Mouse (Mus musculus) neural tube, embryonic 12.5 days (tissue): ENCODE results near the gene P2ry10b. TPM values are rescaled to one million over a fixed set of nuclear protein-coding genes. Genes with fewer than 3 reads are reported as not detected.

Experiments
- ATAC-seq: fragments of 200-750 bp; cut with Nextera tagmentation; 2 replicates; pipeline ENCODE4 v1.8.0; 2017; ENCODE audit warnings: low read depth, mild to moderate bottlenecking, moderate TSS enrichment, moderate library complexity; ENCODE audit not compliant: low FRiP score
- H3K27ac ChIP-seq: fragments of 300-500 bp; sonication (generic); 2 replicates; pipeline ENCODE4 v1.5.1; 2016
- H3K27me3 ChIP-seq: fragments of 300-500 bp; sonication (generic); replicated peaks from 2 replicates; pipeline ENCODE4 v1.6.1; 2016; ENCODE audit warnings: mild to moderate bottlenecking
- H3K36me3 ChIP-seq: fragments of 300-500 bp; sonication (generic); 2 replicates; pipeline ENCODE4 v1.6.1; 2016; ENCODE audit warnings: mild to moderate bottlenecking
- H3K4me1 ChIP-seq: fragments of 300-500 bp; sonication (generic); 2 replicates; pipeline ENCODE4 v1.6.1; 2016
- H3K4me2 ChIP-seq: fragments of 300-500 bp; sonication (generic); replicated peaks from 2 replicates; pipeline ENCODE4 v1.6.1; 2016; ENCODE audit warnings: mild to moderate bottlenecking
- H3K4me3 ChIP-seq: fragments of 300-500 bp; sonication (generic); 2 replicates; pipeline ENCODE4 v1.5.1; 2016
- H3K9ac ChIP-seq: fragments of 300-500 bp; sonication (generic); 2 replicates; pipeline ENCODE4 v1.6.1; 2016; ENCODE audit warnings: mild to moderate bottlenecking
- H3K9me3 ChIP-seq: fragments of 300-500 bp; sonication (generic); 2 replicates; pipeline ENCODE4 v1.6.1; 2016; ENCODE audit warnings: mild to moderate bottlenecking
- WGBS: fragments of 180-500 bp; shearing (Covaris S2); methylation state at CpG from one replicate; pipeline ENCODE4 v1.1.7; 2016; 5-methylcytosine and 5-hydroxymethylcytosine counted together
- polyA plus RNA-seq: library from polyadenylated mRNA; unstranded; fragments of >200 nt; fragmentation: Nextera tagmentation; extraction: Ambion mirVana; gene quantifications from 2 replicates; pipeline ENCODE4 v1.2.1, GENCODE M21; 2016

Gene P2ry10b
- 0.33 and 0.71 TPM in 2 replicates for polyA plus RNA-seq

- no peak within 1 kb of the TSS for H3K9ac ChIP-seq
- H3K4me3 ChIP-seq = no peak within 1 kb of the TSS
- H3K27ac ChIP-seq = no peak within 1 kb of the TSS
- H3K36me3 ChIP-seq = no peaks in the 10 kb centered on the region
- H3K27me3 ChIP-seq = no peaks in the 10 kb centered on the region
- no peaks in the 10 kb centered on the region for H3K4me1 ChIP-seq
- H3K4me2 ChIP-seq = no peak within 1 kb of the TSS
- 87% methylated on average over 3 of the region's 3 CpGs for WGBS
- ATAC-seq = no peak
- H3K9me3 ChIP-seq = no peaks in the 10 kb centered on the region
Measured at GRCm38 (mm10) chrX:107148681-107149080, at the start of gene P2ry10b. TSS of gene P2ry10b (plus strand) at chrX:107148927.

GRCm38 (mm10) chrX:107116333-107116732 is 32.4 kb upstream of the P2ry10b start:
- Histone ChIP-seq H3K4me3 (no peak overlapping the region), H3K27me3 (no peaks in the 10 kb centered on the region), H3K4me2 (no peak overlapping the region), H3K36me3 (no peaks in the 10 kb centered on the region), H3K9me3 (no peaks in the 10 kb centered on the region), H3K27ac (no peak overlapping the region), H3K4me1 (no peaks in the 10 kb centered on the region), H3K9ac (no peak overlapping the region)
- 91% methylated on average over 1 of the region's 1 CpGs for WGBS
- ATAC-seq = no peak

GRCm38 (mm10) chrX:107116987-107117386 is 31.7 kb upstream of the P2ry10b start:
- no peak overlapping the region for H3K4me3 ChIP-seq
- H3K4me1 ChIP-seq = no peaks in the 10 kb centered on the region
- no peak for ATAC-seq
- H3K4me2 ChIP-seq = no peak overlapping the region
- no peaks in the 10 kb centered on the region for H3K27me3 ChIP-seq
- H3K9me3 ChIP-seq = no peaks in the 10 kb centered on the region
- H3K36me3 ChIP-seq = no peaks in the 10 kb centered on the region
- H3K9ac ChIP-seq = no peak overlapping the region
- WGBS = 77% methylated on average over 1 of the region's 1 CpGs
- H3K27ac ChIP-seq = no peak overlapping the region

- Histone ChIP-seq H3K9ac (no peak overlapping the region), H3K27ac (no peak overlapping the region), H3K4me3 (no peak overlapping the region), H3K9me3 (no peaks in the 10 kb centered on the region), H3K4me1 (no peaks in the 10 kb centered on the region), H3K27me3 (no peaks in the 10 kb centered on the region), H3K4me2 (no peak overlapping the region), H3K36me3 (no peaks in the 10 kb centered on the region)
- 86% methylated on average over 3 of the region's 3 CpGs for WGBS
- ATAC-seq = no peak
Measured at GRCm38 (mm10) chrX:107143184-107143583, 5.5 kb upstream of the P2ry10b start.

GRCm38 (mm10) chrX:107143930-107144329 is 4.8 kb upstream of the P2ry10b start:
- Histone ChIP-seq H3K9me3 (no peaks in the 10 kb centered on the region), H3K9ac (no peak overlapping the region), H3K27ac (no peak overlapping the region), H3K4me3 (no peak overlapping the region), H3K4me1 (no peaks in the 10 kb centered on the region), H3K36me3 (no peaks in the 10 kb centered on the region), H3K27me3 (no peaks in the 10 kb centered on the region), H3K4me2 (no peak overlapping the region)
- 63% methylated on average over 2 of the region's 2 CpGs for WGBS
- no peak for ATAC-seq

GRCm38 (mm10) chrX:107149391-107149993 is 765 bp downstream of the P2ry10b start:
- Histone ChIP-seq H3K9ac (no peak overlapping the region), H3K4me2 (no peak overlapping the region), H3K9me3 (no peaks in the 10 kb centered on the region), H3K36me3 (no peaks in the 10 kb centered on the region), H3K27me3 (no peaks in the 10 kb centered on the region), H3K4me1 (no peaks in the 10 kb centered on the region), H3K4me3 (no peak overlapping the region), H3K27ac (no peak overlapping the region)
- WGBS = 80% methylated on average over 4 of the region's 4 CpGs
- no peak for ATAC-seq

- H3K27ac ChIP-seq = no peak overlapping the region
- H3K27me3 ChIP-seq = no peaks in the 10 kb centered on the region
- 61% methylated on average over 5 of the region's 5 CpGs for WGBS
- H3K4me2 ChIP-seq = no peak overlapping the region
- no peaks in the 10 kb centered on the region for H3K36me3 ChIP-seq
- H3K4me3 ChIP-seq = no peak overlapping the region
- H3K9ac ChIP-seq = no peak overlapping the region
- no peaks in the 10 kb centered on the region for H3K9me3 ChIP-seq
- no peak for ATAC-seq
- no peaks in the 10 kb centered on the region for H3K4me1 ChIP-seq
Measured at GRCm38 (mm10) chrX:107150027-107150426, 1.3 kb downstream of the P2ry10b start.

GRCm38 (mm10) chrX:107150752-107151515 is 2.2 kb downstream of the P2ry10b start:
- Histone ChIP-seq H3K9ac (no peak overlapping the region), H3K27me3 (no peaks in the 10 kb centered on the region), H3K27ac (no peak overlapping the region), H3K36me3 (no peaks in the 10 kb centered on the region), H3K9me3 (no peaks in the 10 kb centered on the region), H3K4me2 (no peak overlapping the region), H3K4me1 (no peaks in the 10 kb centered on the region), H3K4me3 (no peak overlapping the region)
- ATAC-seq = no peak
- WGBS = 64% methylated on average over 4 of the region's 4 CpGs

GRCm38 (mm10) chrX:107156021-107156420 is 7.3 kb downstream of the P2ry10b start:
- H3K9me3 ChIP-seq = no peaks in the 10 kb centered on the region
- H3K4me1 ChIP-seq = no peaks in the 10 kb centered on the region
- no peak for ATAC-seq
- no peak overlapping the region for H3K9ac ChIP-seq
- H3K36me3 ChIP-seq = no peaks in the 10 kb centered on the region
- H3K4me2 ChIP-seq = no peak overlapping the region
- no peak overlapping the region for H3K4me3 ChIP-seq
- no peaks in the 10 kb centered on the region for H3K27me3 ChIP-seq
- no peak overlapping the region for H3K27ac ChIP-seq
- 70% methylated on average over 2 of the region's 2 CpGs for WGBS

GRCm38 (mm10) chrX:107160496-107160895 is 11.8 kb downstream of the P2ry10b start:
- Histone ChIP-seq H3K27ac (no peak overlapping the region), H3K4me2 (no peak overlapping the region), H3K4me1 (no peaks in the 10 kb centered on the region), H3K36me3 (no peaks in the 10 kb centered on the region), H3K9ac (no peak overlapping the region), H3K4me3 (no peak overlapping the region), H3K27me3 (no peaks in the 10 kb centered on the region), H3K9me3 (no peaks in the 10 kb centered on the region)
- no peak for ATAC-seq

- Histone ChIP-seq H3K9ac (no peak overlapping the region), H3K9me3 (no peaks in the 10 kb centered on the region), H3K4me2 (no peak overlapping the region), H3K36me3 (no peaks in the 10 kb centered on the region), H3K27me3 (no peaks in the 10 kb centered on the region), H3K27ac (no peak overlapping the region), H3K4me3 (no peak overlapping the region), H3K4me1 (no peaks in the 10 kb centered on the region)
- WGBS = 8% methylated on average over 1 of the region's 1 CpGs
- no peak for ATAC-seq
Measured at GRCm38 (mm10) chrX:107168281-107168680, 19.6 kb downstream of the P2ry10b start.

- H3K36me3 ChIP-seq = no peaks in the 10 kb centered on the region
- ATAC-seq = no peak
- H3K4me1 ChIP-seq = no peaks in the 10 kb centered on the region
Measured at GRCm38 (mm10) chrX:107169128-107169527, 20.4 kb downstream of the P2ry10b start.

GRCm38 (mm10) chrX:107178742-107179141 is 30.0 kb downstream of the P2ry10b start:
- Histone ChIP-seq H3K9ac (no peak overlapping the region), H3K27ac (no peak overlapping the region), H3K36me3 (no peaks in the 10 kb centered on the region), H3K4me3 (no peak overlapping the region), H3K4me2 (no peak overlapping the region), H3K4me1 (no peaks in the 10 kb centered on the region), H3K27me3 (no peaks in the 10 kb centered on the region), H3K9me3 (no peaks in the 10 kb centered on the region)
- no peak for ATAC-seq
- WGBS = 61% methylated on average over 1 of the region's 1 CpGs

More at GRCm38 (mm10) chrX:107169128-107169527, 20.4 kb downstream of the P2ry10b start:
- Histone ChIP-seq H3K9me3 (no peaks in the 10 kb centered on the region), H3K4me2 (no peak overlapping the region), H3K27me3 (no peaks in the 10 kb centered on the region), H3K4me3 (no peak overlapping the region), H3K27ac (no peak overlapping the region), H3K9ac (no peak overlapping the region)
